Mouse (Mus musculus) limb, embryonic 14.5 days (tissue): Measurements from ENCODE around the gene Pafah2. TPM values are rescaled to one million over a fixed set of nuclear protein-coding genes. Genes with fewer than 3 reads are reported as not detected.

Experiments
- ATAC-seq: fragments of 200-750 bp; cut with Nextera tagmentation; 2 replicates; pipeline ENCODE4 v1.8.0; 2017; ENCODE audit warnings: low read depth, moderate number of reproducible peaks, moderate TSS enrichment; ENCODE audit not compliant: low FRiP score
- DNase-seq: peaks from one replicate; pipeline ENCODE4 v3.0.0-alpha.2; 2015; ENCODE audit warnings: low spot score
- H3K27ac ChIP-seq: fragments of 300-500 bp; sonication (generic); replicated peaks from 2 replicates; pipeline ENCODE4 v1.5.1; 2014; ENCODE audit warnings: low read depth, mild to moderate bottlenecking, low read length, moderate library complexity, mixed read lengths
- H3K27me3 ChIP-seq: fragments of 300-500 bp; sonication (generic); 2 replicates; pipeline ENCODE4 v1.6.1; 2014; ENCODE audit warnings: low read length, mixed read lengths; ENCODE audit not compliant: control insufficient read depth, insufficient read depth
- H3K36me3 ChIP-seq: fragments of 300-500 bp; sonication (generic); 2 replicates; pipeline ENCODE4 v1.6.1; 2014; ENCODE audit warnings: mild to moderate bottlenecking, low read length, moderate library complexity, mixed read lengths; ENCODE audit not compliant: control insufficient read depth, insufficient read depth
- H3K4me1 ChIP-seq: fragments of 300-500 bp; sonication (generic); 2 replicates; pipeline ENCODE4 v1.6.1; 2014; ENCODE audit warnings: antibody characterized with exemption, low read length, mixed read lengths; ENCODE audit not compliant: control insufficient read depth, insufficient read depth
- H3K4me2 ChIP-seq: fragments of 300-500 bp; sonication (generic); replicated peaks from 2 replicates; pipeline ENCODE4 v1.6.1; 2014; ENCODE audit warnings: low read depth, mild to moderate bottlenecking, low read length, moderate library complexity; ENCODE audit not compliant: severe bottlenecking
- H3K4me3 ChIP-seq: fragments of 300-500 bp; sonication (generic); replicated peaks from 2 replicates; pipeline ENCODE4 v1.5.1; 2014; ENCODE audit warnings: low read length
- H3K9ac ChIP-seq: fragments of 300-500 bp; sonication (generic); 2 replicates; pipeline ENCODE4 v1.6.1; 2014; ENCODE audit warnings: mild to moderate bottlenecking, low read depth, low read length, moderate library complexity; ENCODE audit not compliant: severe bottlenecking
- H3K9me3 ChIP-seq: fragments of 300-500 bp; sonication (generic); 2 replicates; pipeline ENCODE4 v1.6.1; 2016; ENCODE audit warnings: low read length; ENCODE audit not compliant: control insufficient read depth
- POLR2A ChIP-seq: fragments of 200-500 bp; IDR thresholded peaks from 2 replicates; pipeline ENCODE4 v1.8.0; 2012; ENCODE audit warnings: inconsistent platforms, mild to moderate bottlenecking, moderate library complexity, borderline replicate concordance; ENCODE audit not compliant: insufficient read depth, insufficient read length; ENCODE audit errors: extremely low read depth
- WGBS: fragments of 180-500 bp; shearing (Covaris S2); extraction: QIAGEN DNeasy Blood & Tissue Kit; methylation state at CpG from one replicate; pipeline ENCODE4 v1.1.7; 2014; 5-methylcytosine and 5-hydroxymethylcytosine counted together
- polyA plus RNA-seq, 2 experiments: library from polyadenylated mRNA; depleted of rRNA in 1 of 2; stranded (reverse) in 1 of 2; unstranded in 1 of 2; fragments of >200 nt; fragmentation: Nextera tagmentation in 1 of 2; extraction: Ambion mirVana in 1 of 2; gene quantifications; 2 replicates each; pipeline versions ENCODE4 v1.2.1 to v1.2.3; 2012 to 2014

Pafah2 gene
- polyA plus RNA-seq, 2 experiments: 14.3 to 25.9 TPM

DNA sequence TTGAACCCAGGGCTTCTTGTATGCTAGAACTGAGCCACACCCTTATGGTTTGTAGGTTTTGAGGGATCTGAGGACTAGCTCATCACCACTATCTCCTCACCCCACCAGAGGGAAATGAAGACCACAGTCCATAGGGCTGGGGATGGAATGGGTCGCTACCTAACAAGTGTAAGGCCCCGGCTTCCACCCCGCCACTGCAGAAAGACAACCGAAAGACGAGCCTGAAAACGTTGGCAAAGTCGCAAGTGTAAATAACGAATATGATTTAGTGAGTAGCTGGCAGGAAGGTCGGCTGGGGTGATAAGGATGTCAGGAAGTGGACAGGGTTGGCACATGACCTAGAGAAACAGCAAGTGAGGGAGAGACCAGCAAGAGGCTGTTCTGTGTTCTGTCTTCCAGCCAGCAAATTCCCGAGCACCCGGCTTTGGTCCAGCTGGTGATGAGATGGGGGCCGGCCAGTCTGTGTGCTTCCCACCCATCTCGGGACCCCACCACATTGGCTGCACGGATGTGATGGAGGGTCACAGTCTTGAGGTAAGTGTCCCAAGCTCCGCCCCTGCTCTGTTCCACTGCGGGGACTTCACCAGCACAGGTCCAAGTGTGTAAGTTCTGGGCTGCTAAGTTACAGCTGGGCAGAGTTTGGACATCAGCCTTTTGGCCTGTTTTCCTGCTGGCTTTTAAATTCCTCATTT, 6.6 kb downstream of the Pafah2 start:
- H3K4me3 ChIP-seq: no peak overlapping the region
- H3K27me3 ChIP-seq: no peaks in the 10 kb centered on the region
- H3K4me2 ChIP-seq: no peak overlapping the region
- H3K36me3 ChIP-seq: peaks cover 10% of the 10 kb centered on the region; the same call in 1 of the 2 replicates
- no peaks in the 10 kb centered on the region for H3K9me3 ChIP-seq
- H3K27ac ChIP-seq: no peak overlapping the region
- H3K9ac ChIP-seq: no peak overlapping the region
- ATAC-seq (no peak), DNase-seq (no peak)
- peaks cover 13% of the 10 kb centered on the region for H3K4me1 ChIP-seq
- 72% methylated on average over 16 of the region's 16 CpGs for WGBS
- TF ChIP-seq POLR2A: no peak

GRCm38 (mm10) chr4:134403721-134404120, 7.6 kb downstream of the Pafah2 start:
- no peaks in the 10 kb centered on the region for H3K9me3 ChIP-seq
- TF ChIP-seq POLR2A: no peak
- 61% methylated on average over 7 of the region's 7 CpGs for WGBS
- no peak overlapping the region for H3K27ac ChIP-seq
- no peaks in the 10 kb centered on the region for H3K27me3 ChIP-seq
- DNase-seq: no peak
- H3K4me1 ChIP-seq: peaks cover 13% of the 10 kb centered on the region
- ATAC-seq: no peak
- no peak overlapping the region for H3K4me3 ChIP-seq
- no peak overlapping the region for H3K9ac ChIP-seq
- H3K4me2 ChIP-seq: no peak overlapping the region
- peaks cover 10% of the 10 kb centered on the region; the same call in 1 of the 2 replicates for H3K36me3 ChIP-seq

DNA sequence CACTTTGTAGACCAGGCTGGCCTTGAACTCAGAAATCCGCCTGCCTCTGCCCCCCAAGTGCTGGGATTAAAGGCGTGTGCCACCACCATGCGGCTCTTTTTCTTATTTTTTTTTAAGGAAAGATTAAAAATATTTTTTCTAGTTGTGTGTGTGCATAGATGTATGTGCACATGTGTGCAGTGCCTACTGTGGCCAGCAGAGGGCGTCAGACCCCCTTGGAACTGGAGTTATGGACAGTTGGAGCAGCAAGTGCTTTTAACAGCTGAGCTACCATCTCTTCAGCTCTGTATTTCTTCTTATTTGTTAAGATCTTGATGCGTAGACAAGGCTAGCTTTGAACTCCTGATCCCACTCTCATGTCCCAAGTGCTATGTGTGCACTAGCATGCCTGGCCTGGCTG, 13.2 kb downstream of the Pafah2 start:
- H3K36me3 ChIP-seq: peaks cover 14% of the 10 kb centered on the region
- TF ChIP-seq POLR2A: no peak
- no peak for ATAC-seq
- 70% methylated on average over 5 of the region's 5 CpGs for WGBS
- H3K9ac ChIP-seq: no peak overlapping the region
- DNase-seq: no peak
- no peak overlapping the region for H3K27ac ChIP-seq
- no peak overlapping the region for H3K4me2 ChIP-seq
- no peaks in the 10 kb centered on the region for H3K4me1 ChIP-seq
- H3K4me3 ChIP-seq: no peak overlapping the region
- H3K9me3 ChIP-seq: no peaks in the 10 kb centered on the region
- no peaks in the 10 kb centered on the region for H3K27me3 ChIP-seq

DNA sequence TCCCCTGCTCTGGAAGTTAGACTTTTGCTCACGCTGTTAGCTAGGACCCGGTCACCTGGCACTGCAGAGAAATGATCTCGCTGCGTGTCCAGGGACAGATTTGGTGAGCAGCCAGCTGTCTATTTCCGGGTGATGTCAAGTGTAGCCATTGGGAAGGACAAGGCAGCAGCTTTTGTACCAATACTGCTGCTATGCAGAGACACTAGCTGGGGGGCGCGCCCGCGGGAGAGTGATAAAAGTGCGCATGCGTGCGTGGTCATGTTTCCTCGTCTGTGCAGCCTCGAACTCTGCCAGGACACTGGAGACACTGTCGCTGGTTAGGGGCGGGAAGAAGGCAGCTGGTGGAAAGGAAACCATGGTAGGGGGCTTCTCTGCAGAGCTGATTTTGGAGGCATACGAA, 20.1 kb downstream of the Pafah2 start:
- no peak for DNase-seq

DNA sequence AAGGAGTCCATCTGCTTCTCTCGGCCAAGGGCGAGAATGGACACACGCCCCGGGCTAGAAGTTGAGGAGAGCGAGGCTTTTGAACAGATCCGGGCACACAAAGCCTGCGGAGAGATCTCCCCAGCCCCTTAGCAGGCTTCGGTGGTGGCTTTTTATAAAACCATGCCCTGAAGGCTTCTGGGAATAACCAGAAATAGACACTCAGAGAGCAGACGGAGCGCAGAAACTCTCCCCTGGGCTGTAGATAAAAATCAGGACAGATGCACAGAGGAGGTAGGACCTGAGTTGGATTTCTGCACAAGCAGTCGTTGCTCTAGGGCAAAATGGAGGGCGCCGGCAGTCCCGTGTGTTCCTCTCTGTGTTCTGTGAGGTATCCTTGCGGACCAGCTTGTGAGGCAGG, 20.5 kb downstream of the Pafah2 start:
- WGBS: 68% methylated on average over 15 of the region's 15 CpGs
- Histone ChIP-seq H3K4me3 (no peak overlapping the region), H3K9me3 (no peaks in the 10 kb centered on the region), H3K9ac (no peak overlapping the region), H3K4me1 (no peaks in the 10 kb centered on the region), H3K36me3 (peaks cover 18% of the 10 kb centered on the region), H3K27ac (no peak overlapping the region), H3K27me3 (no peaks in the 10 kb centered on the region), H3K4me2 (no peak overlapping the region)
- no peak for TF ChIP-seq POLR2A
- DNase-seq (no peak), ATAC-seq (no peak)

More for the DNA sequence above, 20.1 kb downstream of the Pafah2 start:
- H3K4me1 ChIP-seq: no peaks in the 10 kb centered on the region
- peaks cover 18% of the 10 kb centered on the region for H3K36me3 ChIP-seq
- 78% methylated on average over 17 of the region's 17 CpGs for WGBS
- H3K9me3 ChIP-seq: no peaks in the 10 kb centered on the region
- no peaks in the 10 kb centered on the region for H3K27me3 ChIP-seq
- no peak overlapping the region for H3K27ac ChIP-seq
- no peak overlapping the region for H3K9ac ChIP-seq
- H3K4me2 ChIP-seq: no peak overlapping the region
- no peak for ATAC-seq
- H3K4me3 ChIP-seq: no peak overlapping the region
- no peak for TF ChIP-seq POLR2A
